Mouse (Mus musculus) neural tube, embryonic 14.5 days (tissue): ENCODE measurements around the gene Rab27a. TPM values are rescaled to one million over a fixed set of nuclear protein-coding genes. Genes with fewer than 3 reads are reported as not detected.
"Not testable (repeated sequence)": the region's sequence is repeated elsewhere in the genome, so short reads cannot be mapped to it uniquely, and the experiment has no call there.

Source experiments
- ATAC-seq: fragments of 200-750 bp; cut with Nextera tagmentation; 2 replicates; pipeline ENCODE4 v1.8.0; 2017; ENCODE audit warnings: low read depth, mild to moderate bottlenecking, moderate TSS enrichment, moderate library complexity
- H3K27ac ChIP-seq: fragments of 300-500 bp; sonication (generic); 2 replicates; pipeline ENCODE4 v1.5.1; 2014; ENCODE audit warnings: low read depth, mild to moderate bottlenecking, control low read depth, low read length, moderate library complexity, mixed read lengths
- H3K27me3 ChIP-seq: fragments of 300-500 bp; sonication (generic); 2 replicates; pipeline ENCODE4 v1.6.1; 2014; ENCODE audit warnings: low read length; ENCODE audit not compliant: control insufficient read depth, insufficient read depth
- H3K36me3 ChIP-seq: fragments of 300-500 bp; sonication (generic); 2 replicates; pipeline ENCODE4 v1.6.1; 2014; ENCODE audit warnings: low read length, mixed read lengths; ENCODE audit not compliant: control insufficient read depth, insufficient read depth
- H3K4me1 ChIP-seq: fragments of 300-500 bp; sonication (generic); 2 replicates; pipeline ENCODE4 v1.6.1; 2014; ENCODE audit warnings: low read length; ENCODE audit not compliant: control insufficient read depth, insufficient read depth
- H3K4me2 ChIP-seq: fragments of 300-500 bp; sonication (generic); 2 replicates; pipeline ENCODE4 v1.6.1; 2014; ENCODE audit warnings: mild to moderate bottlenecking, low read depth, low read length, control low read depth
- H3K4me3 ChIP-seq: fragments of 300-500 bp; sonication (generic); 2 replicates; pipeline ENCODE4 v1.5.1; 2014; ENCODE audit warnings: low read depth, low read length, control low read depth, mixed read lengths
- H3K9ac ChIP-seq: fragments of 300-500 bp; sonication (generic); replicated peaks from 2 replicates; pipeline ENCODE4 v1.6.1; 2014; ENCODE audit warnings: low read depth, mild to moderate bottlenecking, control low read depth, low read length, mixed read lengths
- H3K9me3 ChIP-seq: fragments of 300-500 bp; sonication (generic); 2 replicates; pipeline ENCODE4 v1.6.1; 2016; ENCODE audit warnings: low read length; ENCODE audit not compliant: control insufficient read depth
- WGBS: fragments of 180-500 bp; shearing (Covaris S2); extraction: QIAGEN DNeasy Blood & Tissue Kit; methylation state at CpG from one replicate; pipeline ENCODE4 v1.1.7; 2014; 5-methylcytosine and 5-hydroxymethylcytosine counted together
- polyA plus RNA-seq: library from polyadenylated mRNA; unstranded; fragments of >200 nt; fragmentation: Nextera tagmentation; extraction: Ambion mirVana; gene quantifications from 2 replicates; pipeline ENCODE4 v1.2.1, GENCODE M21; 2014

The Rab27a gene
- polyA plus RNA-seq, 1 experiment from 2014 or later = 1.0 TPM

- no peak for ATAC-seq
- WGBS = 84% methylated on average over 4 of the region's 4 CpGs
- no peaks in the 10 kb centered on the region for H3K4me1 ChIP-seq
Observed at GRCm38 (mm10) chr9:73059224-73059623, 14.6 kb downstream of the Rab27a start.

GRCm38 (mm10) chr9:73063621-73064290 lies 19.1 kb downstream of the Rab27a start:
- Histone ChIP-seq H3K4me2 (peak overlapping the region; percentile 24; the same call in 1 of the 2 replicates), H3K27ac (no peak overlapping the region), H3K27me3 (no peaks in the 10 kb centered on the region), H3K9ac (no peak overlapping the region), H3K9me3 (no peaks in the 10 kb centered on the region), H3K4me3 (no peak overlapping the region), H3K36me3 (no peaks in the 10 kb centered on the region), H3K4me1 (no peaks in the 10 kb centered on the region; the same call in 1 of the 2 replicates)
- ATAC-seq = no peak
- WGBS = 24% methylated on average over 15 of the region's 15 CpGs

More at GRCm38 (mm10) chr9:73059224-73059623, 14.6 kb downstream of the Rab27a start:
- Histone ChIP-seq H3K4me2 (no peak overlapping the region), H3K9me3 (no peaks in the 10 kb centered on the region), H3K9ac (no peak overlapping the region), H3K4me3 (no peak overlapping the region), H3K27me3 (no peaks in the 10 kb centered on the region), H3K27ac (no peak overlapping the region), H3K36me3 (no peaks in the 10 kb centered on the region)

- 28% methylated on average over 10 of the region's 10 CpGs for WGBS
- no peak overlapping the region for H3K4me3 ChIP-seq
- H3K36me3 ChIP-seq = no peaks in the 10 kb centered on the region
- H3K9ac ChIP-seq = no peak overlapping the region
- no peaks in the 10 kb centered on the region; the same call in 1 of the 2 replicates for H3K4me1 ChIP-seq
- no peak overlapping the region for H3K27ac ChIP-seq
- H3K9me3 ChIP-seq = no peaks in the 10 kb centered on the region
- H3K27me3 ChIP-seq = no peaks in the 10 kb centered on the region
- 0 out of 2 replicates have a peak, but pooled peaks have one; percentile 34 for ATAC-seq
- 0 out of 2 replicates have a peak overlapping the region, but pooled peaks have one; percentile 11 for H3K4me2 ChIP-seq
Observed at GRCm38 (mm10) chr9:73067086-73067485, 22.4 kb downstream of the Rab27a start.

- Histone ChIP-seq H3K4me1 (no peaks in the 10 kb centered on the region; the same call in 1 of the 2 replicates), H3K27me3 (no peaks in the 10 kb centered on the region), H3K27ac (no peak overlapping the region), H3K9ac (no peak overlapping the region), H3K4me3 (no peak overlapping the region), H3K4me2 (no peak overlapping the region), H3K9me3 (no peaks in the 10 kb centered on the region), H3K36me3 (no peaks in the 10 kb centered on the region)
- ATAC-seq = peak; percentile 61; the same call in 1 of the 2 replicates
- 20% methylated on average over 6 of the region's 6 CpGs for WGBS
Observed at GRCm38 (mm10) chr9:73068230-73068679, 23.6 kb downstream of the Rab27a start.

GRCm38 (mm10) chr9:73068688-73069087 lies 24.0 kb downstream of the Rab27a start:
- Histone ChIP-seq H3K4me2 (no peak overlapping the region), H3K27me3 (no peaks in the 10 kb centered on the region), H3K9ac (no peak overlapping the region), H3K9me3 (no peaks in the 10 kb centered on the region), H3K27ac (no peak overlapping the region), H3K4me3 (no peak overlapping the region), H3K36me3 (no peaks in the 10 kb centered on the region), H3K4me1 (no peaks in the 10 kb centered on the region; the same call in 1 of the 2 replicates)
- 84% methylated on average over 6 of the region's 6 CpGs for WGBS
- ATAC-seq = no peak

GRCm38 (mm10) chr9:73070971-73071659 lies 26.5 kb downstream of the Rab27a start:
- H3K27me3 ChIP-seq = no peaks in the 10 kb centered on the region
- ATAC-seq = no peak
- 80% methylated on average over 10 of the region's 10 CpGs for WGBS
- H3K4me1 ChIP-seq = no peaks in the 10 kb centered on the region; the same call in 1 of the 2 replicates
- H3K9ac ChIP-seq = no peak overlapping the region
- no peaks in the 10 kb centered on the region for H3K9me3 ChIP-seq
- H3K36me3 ChIP-seq = no peaks in the 10 kb centered on the region
- H3K4me3 ChIP-seq = no peak overlapping the region
- no peak overlapping the region for H3K4me2 ChIP-seq
- H3K27ac ChIP-seq = no peak overlapping the region

GRCm38 (mm10) chr9:73072426-73072825 lies 27.8 kb downstream of the Rab27a start:
- Histone ChIP-seq H3K9me3 (no peaks in the 10 kb centered on the region), H3K27me3 (no peaks in the 10 kb centered on the region), H3K27ac (no peak overlapping the region), H3K36me3 (no peaks in the 10 kb centered on the region), H3K4me1 (no peaks in the 10 kb centered on the region; the same call in 1 of the 2 replicates), H3K4me2 (no peak overlapping the region), H3K9ac (no peak overlapping the region), H3K4me3 (no peak overlapping the region)
- WGBS = 88% methylated on average over 8 of the region's 8 CpGs
- ATAC-seq = no peak

GRCm38 (mm10) chr9:73073169-73073568 lies 28.5 kb downstream of the Rab27a start:
- Histone ChIP-seq H3K27ac (no peak overlapping the region), H3K4me2 (no peak overlapping the region), H3K4me1 (no peaks in the 10 kb centered on the region; the same call in 1 of the 2 replicates), H3K36me3 (no peaks in the 10 kb centered on the region), H3K9me3 (no peaks in the 10 kb centered on the region), H3K9ac (no peak overlapping the region), H3K27me3 (no peaks in the 10 kb centered on the region), H3K4me3 (no peak overlapping the region)
- no peak for ATAC-seq
- WGBS = 97% methylated on average over 5 of the region's 5 CpGs

GRCm38 (mm10) chr9:73079349-73079748 lies 34.7 kb downstream of the Rab27a start:
- H3K4me1 ChIP-seq, ATAC-seq: not testable (repeated sequence)
- WGBS = 90% methylated on average over 9 of the region's 12 CpGs

More at GRCm38 (mm10) chr9:73079349-73079748, 34.7 kb downstream of the Rab27a start:
- not testable (repeated sequence) for H3K9ac ChIP-seq, H3K36me3 ChIP-seq, H3K27me3 ChIP-seq, H3K9me3 ChIP-seq, H3K4me2 ChIP-seq, H3K4me3 ChIP-seq, H3K27ac ChIP-seq
